Mouse (Mus musculus) myocyte (in vitro differentiated cells): ENCODE results near the gene Cers5.

Experiments
- POLR2A ChIP-seq: IDR thresholded peaks from one replicate; pipeline ENCODE4 v1.6.1; 2011; ENCODE audit warnings: low read depth, mild to moderate bottlenecking, control low read depth, moderate library complexity; ENCODE audit not compliant: insufficient read length
- USF1 ChIP-seq: IDR thresholded peaks from one replicate; pipeline ENCODE4 v1.6.1; 2011; ENCODE audit warnings: low read depth, mild to moderate bottlenecking, control low read depth, moderate library complexity

DNA sequence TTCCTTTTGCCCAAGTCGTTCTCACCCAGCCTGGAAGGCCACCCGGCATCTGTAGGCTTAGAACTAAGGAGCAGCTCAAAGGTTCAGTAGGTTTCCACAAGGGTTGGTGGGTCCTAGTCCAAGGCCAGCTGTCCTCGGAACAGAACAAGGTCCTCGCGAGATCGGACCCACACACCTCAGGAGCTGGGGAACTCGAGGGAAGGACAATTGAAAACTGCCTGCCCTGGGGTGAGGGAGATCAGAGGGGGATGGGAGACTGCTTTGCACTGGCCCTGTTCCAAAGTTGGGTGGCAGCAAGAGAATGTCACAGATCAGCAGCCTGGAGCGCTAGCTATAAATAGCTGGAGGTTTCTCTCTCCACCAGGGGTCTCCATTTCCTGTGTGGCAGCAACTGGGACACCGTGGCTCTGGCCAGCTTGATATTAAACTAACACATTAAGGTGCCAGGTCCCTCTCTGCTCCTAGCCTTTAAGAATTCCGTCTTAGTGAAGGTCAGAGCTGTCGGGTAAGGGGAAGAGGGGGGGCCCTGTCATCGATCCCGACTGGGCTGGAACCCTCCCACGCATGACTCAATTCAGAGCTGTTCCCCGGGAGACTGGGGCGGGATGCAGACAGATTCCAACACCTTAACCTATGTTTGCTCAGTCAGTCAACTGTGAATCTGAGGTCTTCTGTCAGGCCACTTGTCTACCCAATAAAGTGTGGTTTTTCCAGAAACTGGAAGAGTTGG is 48.2 kb downstream of the Cers5 start:
- TF ChIP-seq POLR2A = peak; percentile 38
- TF ChIP-seq USF1 = no peak
